Mouse (Mus musculus): ENCODE data around the gene Vill.

Gene Vill

GRCm38 (mm10) chr9:119052154-119052944 is at the start of gene Vill:
Gene Vill, plus strand, starts transcription at chr9:119052778.
- no peak for DNase-seq

GRCm38 (mm10) chr9:119003990-119004702 is 48.4 kb upstream of the Vill start:
- DNase-seq: no peak

GRCm38 (mm10) chr9:119004703-119005076 is 47.9 kb upstream of the Vill start:
- DNase-seq: no peak

- no peak for DNase-seq
Measured at GRCm38 (mm10) chr9:119005303-119006029, 47.1 kb upstream of the Vill start.

- no peak for DNase-seq
Measured at GRCm38 (mm10) chr9:119007266-119007665, 45.3 kb upstream of the Vill start.

GRCm38 (mm10) chr9:119008871-119009270 is 43.7 kb upstream of the Vill start:
- no peak for DNase-seq

- DNase-seq: no peak
Measured at GRCm38 (mm10) chr9:119010156-119010710, 42.3 kb upstream of the Vill start.

- no peak for DNase-seq
Measured at GRCm38 (mm10) chr9:119016785-119017507, 35.6 kb upstream of the Vill start.

- DNase-seq: no peak
Measured at GRCm38 (mm10) chr9:119021731-119022130, 30.8 kb upstream of the Vill start.

GRCm38 (mm10) chr9:119025263-119025662 is 27.3 kb upstream of the Vill start:
- no peak for DNase-seq

GRCm38 (mm10) chr9:119025832-119026331 is 26.7 kb upstream of the Vill start:
- DNase-seq: no peak

GRCm38 (mm10) chr9:119027337-119027736 is 25.2 kb upstream of the Vill start:
- DNase-seq: no peak

- no peak for DNase-seq
Measured at GRCm38 (mm10) chr9:119028226-119029195, 24.1 kb upstream of the Vill start.

- DNase-seq: peak; percentile 18 to 20
Measured at GRCm38 (mm10) chr9:119029568-119029967, 23.0 kb upstream of the Vill start.

- DNase-seq: no peak
Measured at GRCm38 (mm10) chr9:119031038-119031437, 21.5 kb upstream of the Vill start.

- DNase-seq: no peak
Measured at GRCm38 (mm10) chr9:119031772-119032171, 20.8 kb upstream of the Vill start.

- no peak for DNase-seq
Measured at GRCm38 (mm10) chr9:119032538-119032937, 20.0 kb upstream of the Vill start.

GRCm38 (mm10) chr9:119033111-119033921 is 19.3 kb upstream of the Vill start:
- no peak for DNase-seq

- DNase-seq: no peak
Measured at GRCm38 (mm10) chr9:119034069-119034468, 18.5 kb upstream of the Vill start.
